Mouse (Mus musculus): Measurements from ENCODE around the gene Zfp512b.

- TF ChIP-seq CTCF (IDR thresholded peaks at IDR 0.05; ENCODE audit: borderline replicate concordance, extremely low read depth, insufficient read depth, insufficient read length): no peak
- no peak for TF ChIP-seq POLR2A (IDR thresholded peaks at IDR 0.05; ENCODE audit: borderline replicate concordance, extremely low read depth, insufficient read depth, insufficient read length, poor library complexity, severe bottlenecking)
These were observed 55.1 kb downstream of the Zfp512b start for GRCm38 (mm10) chr2:181537444-181538047.
